Mouse (Mus musculus) liver, postnatal 0 days (tissue): ENCODE measurements at regions not wholly inside any gene's neighbourhood (a gene's known extent, or its start where the extent isn't known, plus 50 kb on each side); places are given as distances from the start of the nearest gene placed in this dataset.

Experiments used
- CTCF ChIP-seq: sonication (generic); IDR thresholded peaks from 2 replicates; pipeline ENCODE4 v1.5.1; 2016; ENCODE audit warnings: antibody characterized with exemption, low read depth
- EP300 ChIP-seq: IDR thresholded peaks from 2 replicates; pipeline ENCODE4 v1.6.1; 2016; ENCODE audit warnings: antibody characterized with exemption, low read depth, mild to moderate bottlenecking

DNA sequence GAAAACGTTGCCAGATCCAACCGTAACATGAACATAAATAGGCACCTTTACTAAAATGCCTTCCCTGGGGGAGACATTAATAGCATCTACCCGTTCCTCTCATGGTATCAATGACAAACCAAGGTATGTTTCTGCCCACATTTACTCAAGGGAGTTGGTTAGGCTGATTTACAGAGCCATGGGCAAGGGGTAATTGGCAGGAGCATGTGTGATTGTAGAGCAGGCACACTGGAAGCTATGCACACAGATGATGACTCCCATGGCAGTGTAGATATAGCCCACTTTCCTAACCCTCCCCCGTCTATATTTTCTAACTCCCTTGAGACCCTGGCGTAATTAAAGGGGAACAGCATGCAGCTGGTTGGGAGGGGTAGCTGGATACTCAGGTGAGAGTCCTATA, 183.6 kb upstream of the Mki67 start:
- TF ChIP-seq EP300 (no peak), CTCF (no peak)
